Mouse (Mus musculus) layer of hippocampus, adult 6 months (tissue): ENCODE results near the gene Fancg. TPM values are rescaled to one million over a fixed set of nuclear protein-coding genes. Genes with fewer than 3 reads are reported as not detected.

Source experiments
- long read RNA-seq, 2 experiments: library from polyadenylated mRNA; unstranded; transcript quantifications; one replicate each; pipeline ENCODE4 v2.0.0; 2019 to 2020
- polyA plus RNA-seq: library from polyadenylated mRNA; unstranded; fragments of <200 nt; fragmentation: Nextera tagmentation; gene quantifications from 2 replicates; pipeline ENCODE4 v1.2.3, GENCODE M21; 2021

Gene Fancg
- 4.7 TPM in 2 replicates for polyA plus RNA-seq
- long read RNA-seq, experiment 1, partial matches to known transcripts, result 0 of 3 reads
- long read RNA-seq, experiment 1, other reads (novel, unspliced or antisense), result 0 of 3 reads
- long read RNA-seq, experiment 2, transcript Fancg-201 (14 exons, 2,771 nt), result major isoform, 23 of 37 reads
- long read RNA-seq, experiment 2, partial matches to known transcripts, result 1 of 37 reads
- long read RNA-seq, experiment 2, other reads (novel, unspliced or antisense), result 13 of 37 reads

DNA sequence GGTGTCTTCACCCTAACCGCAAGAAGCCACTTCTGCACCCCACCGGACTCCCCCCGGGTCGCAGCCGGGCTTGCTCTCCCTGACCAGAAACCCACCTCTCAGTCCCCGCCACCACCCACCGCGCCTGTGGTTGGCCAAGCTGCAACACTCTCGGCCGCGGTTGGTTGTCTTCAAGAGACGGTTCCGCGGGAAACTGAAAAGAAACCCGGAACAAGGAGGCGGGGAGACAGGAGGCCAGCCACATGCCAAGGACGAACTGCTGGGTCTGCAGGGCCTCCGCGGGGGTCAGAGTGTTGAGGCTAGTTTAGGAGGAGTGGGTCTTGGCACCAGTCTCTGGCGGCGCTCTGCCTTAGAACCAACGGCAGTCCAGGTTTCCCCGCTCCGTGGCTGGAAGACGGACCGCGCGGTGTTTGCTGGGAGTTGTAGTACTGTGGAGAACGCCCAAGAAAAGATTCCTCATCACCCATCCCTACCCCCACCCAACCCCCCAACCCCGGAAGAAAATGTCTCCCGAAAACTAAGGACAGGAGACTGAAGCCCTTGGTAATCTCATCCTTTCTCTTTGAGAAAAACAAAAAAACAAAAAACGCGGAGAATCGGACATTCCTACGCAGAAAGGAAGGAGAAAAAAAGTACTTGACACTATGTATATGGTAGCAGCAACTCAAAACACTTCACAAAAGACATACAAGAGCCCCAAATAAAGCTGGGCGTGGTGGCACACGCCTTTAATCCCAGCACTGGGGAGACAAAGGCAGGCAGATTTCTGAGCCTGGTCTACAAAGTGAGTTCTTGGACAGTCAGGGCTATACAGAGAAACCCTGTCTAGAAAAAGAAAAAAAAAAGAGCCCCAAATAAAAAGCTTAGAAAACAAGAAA is at the start of gene Fancg:
Gene Fancg, minus strand, starts transcription at position 346 of the 878 bp plus-strand sequence.

DNA sequence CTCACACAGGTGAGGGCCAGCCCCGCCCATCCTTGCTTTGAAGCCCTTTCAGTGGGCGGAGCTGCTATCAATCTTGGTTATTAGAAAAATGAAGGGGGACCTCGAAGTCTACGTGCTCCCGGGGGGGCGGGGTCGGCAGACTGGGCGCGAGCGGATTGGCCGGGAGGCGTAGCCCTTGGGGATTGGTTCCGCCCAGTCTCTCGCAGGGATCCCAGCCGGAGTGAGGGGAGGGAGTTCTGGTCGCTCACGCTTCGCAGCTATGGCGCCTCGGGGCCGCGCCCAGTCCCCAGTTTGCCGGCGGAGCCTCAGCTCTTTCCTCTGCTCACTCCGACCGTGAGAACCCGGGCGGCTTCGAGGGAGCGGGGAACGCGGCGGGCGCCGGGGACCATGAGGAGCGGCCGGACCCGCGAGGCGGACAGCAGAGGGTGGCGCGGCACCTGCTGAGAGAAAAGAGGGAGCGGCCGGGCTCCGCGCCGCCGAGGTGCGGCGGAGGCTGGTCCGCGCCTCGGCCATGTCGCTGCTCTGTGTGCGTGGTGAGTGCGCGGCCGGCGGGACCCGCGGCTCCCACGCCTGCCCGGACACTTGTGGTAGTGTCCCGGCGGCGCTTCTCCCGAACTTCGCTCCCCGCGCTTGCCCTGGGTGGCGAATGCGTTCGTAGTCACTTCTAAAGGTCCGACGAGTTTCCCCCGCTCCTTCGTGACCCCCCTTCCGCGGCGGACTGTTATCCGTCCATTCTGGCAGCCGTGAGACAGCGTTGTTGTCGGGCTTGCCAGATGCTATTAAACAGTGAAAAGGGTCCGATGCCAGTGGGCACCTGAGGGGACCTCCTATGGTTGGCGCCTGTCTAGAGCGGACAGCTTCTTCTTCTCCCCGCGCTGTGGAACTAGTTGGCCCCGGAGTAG is 48.7 kb upstream of the Fancg start, which contains the start of gene Unc13b:
Gene Unc13b, plus strand, starts transcription at position 201 of the 902 bp plus-strand sequence.

DNA sequence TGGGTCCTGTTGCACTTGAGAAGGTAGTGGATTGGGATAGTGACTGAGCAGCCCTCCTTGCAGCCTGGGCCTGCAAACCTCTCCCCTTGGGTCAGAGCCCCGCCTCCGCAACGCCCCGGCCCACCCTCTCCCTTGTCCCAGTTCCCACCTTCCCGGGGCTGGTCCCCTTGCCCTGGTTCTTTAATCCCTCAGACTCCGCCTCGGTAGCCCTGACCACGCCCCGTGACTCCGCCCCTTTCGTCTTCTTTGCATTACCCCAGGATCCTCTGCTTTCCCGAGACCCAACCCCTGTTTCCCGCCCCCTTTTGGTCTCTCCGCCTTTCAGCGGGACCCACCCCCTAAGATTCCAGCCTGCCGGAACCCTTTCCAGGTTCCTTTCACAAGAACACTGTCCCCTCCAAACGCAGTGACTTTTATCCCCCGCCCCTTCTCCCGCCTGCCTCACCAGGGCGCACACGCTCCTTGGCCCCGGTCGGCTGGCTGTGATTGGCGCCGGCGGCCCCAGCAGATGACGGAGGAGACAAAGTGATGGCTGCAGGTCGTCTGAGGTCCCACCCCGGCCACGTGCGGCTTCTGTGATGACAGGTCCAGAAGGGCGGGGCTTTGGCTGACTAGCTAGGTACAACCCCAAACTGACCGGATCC is 35.5 kb upstream of the Fancg start, which contains the start of gene Fam214b:
Gene Fam214b, minus strand, starts transcription at position 562 of the 644 bp plus-strand sequence.

DNA sequence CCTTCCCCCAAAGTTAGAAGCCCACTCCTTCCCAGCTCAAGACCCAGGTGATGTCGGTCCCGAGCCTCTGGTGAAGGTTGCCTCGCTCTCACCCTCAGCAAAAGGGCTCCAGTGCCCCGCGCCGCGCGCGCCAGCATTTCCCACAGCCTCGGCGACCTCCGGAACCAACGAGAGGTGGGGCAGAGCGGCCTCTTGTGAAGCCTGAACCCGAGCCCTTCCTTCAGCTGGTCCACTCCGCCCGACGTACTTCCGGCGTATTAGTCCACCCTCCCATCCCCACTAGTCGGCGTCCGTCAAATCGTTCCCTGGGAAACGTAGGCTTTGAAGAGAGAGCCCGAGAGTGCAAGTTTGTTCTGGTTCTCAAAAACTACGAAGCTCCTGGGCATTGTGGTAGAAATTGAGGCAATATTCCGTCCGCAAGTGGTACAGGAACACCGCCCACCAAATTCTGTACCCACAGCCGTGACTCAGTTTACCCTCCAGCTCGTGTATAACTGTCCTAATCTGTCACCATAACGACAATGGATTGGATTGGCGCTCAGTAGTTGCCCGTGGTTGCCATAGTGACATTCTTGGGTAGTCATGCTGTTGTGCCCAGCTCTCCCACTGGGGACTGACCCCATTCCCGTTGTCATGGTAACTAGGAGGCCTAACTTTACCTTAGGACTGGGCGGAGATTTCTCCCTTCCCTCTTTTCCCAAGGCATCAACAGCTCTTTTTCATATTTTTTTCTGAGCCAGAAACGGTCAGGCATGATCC is 21.1 kb upstream of the Fancg start, which contains the start of gene Stoml2:
Gene Stoml2, minus strand, starts transcription at position 474 of the 759 bp plus-strand sequence.

DNA sequence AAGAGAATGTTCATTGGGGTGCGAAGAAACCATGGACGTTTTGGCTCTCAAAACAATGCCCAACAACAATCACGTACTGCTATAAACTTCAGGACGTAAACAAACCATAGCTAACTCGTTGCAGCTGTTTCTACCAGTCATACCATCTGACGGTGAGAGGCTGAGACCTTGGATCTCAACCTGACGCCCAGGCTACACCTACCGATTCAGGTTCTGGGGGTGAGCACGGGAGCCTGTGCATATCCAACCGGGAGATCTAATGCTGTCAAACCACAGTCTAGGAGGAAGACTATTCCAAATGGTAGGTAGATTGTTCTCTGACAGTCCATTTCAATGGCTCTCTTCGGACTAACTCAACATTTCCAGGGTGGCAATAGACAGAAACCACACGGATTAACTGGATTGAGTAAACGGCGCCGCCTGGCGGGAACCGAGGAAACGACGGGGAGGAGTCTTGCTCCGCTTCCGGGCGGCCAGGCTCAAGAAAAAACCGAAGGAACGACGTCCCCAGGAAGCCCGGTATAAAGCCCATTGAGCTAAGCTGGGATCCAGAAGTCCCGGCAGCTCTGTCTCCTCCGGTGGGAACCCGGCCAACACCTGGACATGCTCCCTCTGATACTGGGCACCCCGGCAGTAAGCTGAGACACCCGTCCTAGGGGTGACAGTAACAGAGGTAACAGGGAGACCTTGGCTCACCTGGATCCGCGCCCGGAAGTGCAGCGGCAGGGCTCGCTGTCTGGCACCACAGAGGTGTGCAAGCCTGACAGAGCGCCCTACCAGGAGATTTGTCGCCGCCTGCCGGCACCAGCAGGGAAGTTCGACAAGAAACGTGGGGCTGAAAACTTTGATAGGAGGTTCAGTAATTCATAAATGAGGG is 15.0 kb upstream of the Fancg start, which contains the start of gene Pigo:
Gene Pigo, minus strand, starts transcription at position 736 of the 877 bp plus-strand sequence.

DNA sequence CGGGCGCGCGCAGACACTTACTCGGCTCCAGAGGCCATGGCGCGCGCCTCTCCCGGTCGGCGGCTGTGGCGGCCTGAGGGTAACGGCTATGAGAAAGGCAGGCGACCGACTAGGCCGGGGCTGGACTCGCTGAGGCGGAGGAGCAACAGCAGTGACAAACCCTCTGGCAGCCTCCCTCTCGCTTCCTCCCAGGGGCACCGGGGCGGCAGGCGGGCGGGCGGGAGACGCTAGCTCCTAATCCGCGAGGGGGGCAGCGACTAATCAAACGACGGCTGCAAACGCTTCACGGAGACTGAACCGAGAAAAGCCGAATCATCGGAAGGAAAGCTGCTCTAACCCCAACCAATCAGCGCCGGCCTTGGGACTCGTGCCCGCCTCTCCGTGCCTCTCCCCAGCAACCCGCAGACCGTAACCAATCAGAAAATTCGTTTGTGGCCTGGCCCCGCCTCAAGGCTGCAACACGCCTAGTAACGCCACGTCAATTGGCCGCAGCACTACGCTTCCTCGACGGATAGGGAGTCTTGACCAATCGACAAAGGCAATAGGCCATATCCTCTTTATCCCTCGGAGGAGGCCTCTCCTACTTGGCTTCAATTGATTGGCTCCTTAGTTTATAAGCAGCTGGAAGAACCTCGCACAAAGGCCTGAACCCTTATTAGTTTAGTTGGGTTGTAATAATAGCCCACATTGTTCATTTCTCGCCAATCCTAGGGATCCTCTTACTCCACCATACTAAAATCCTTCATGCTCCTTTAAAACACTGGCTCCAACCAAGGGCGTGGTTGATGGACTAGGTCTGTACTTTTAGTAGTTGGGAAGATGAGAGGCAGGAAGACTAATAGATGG is 9.9 kb downstream of the Fancg start, which contains the start of gene Vcp:
Gene Vcp, minus strand, starts transcription at position 367 of the 846 bp plus-strand sequence.

DNA sequence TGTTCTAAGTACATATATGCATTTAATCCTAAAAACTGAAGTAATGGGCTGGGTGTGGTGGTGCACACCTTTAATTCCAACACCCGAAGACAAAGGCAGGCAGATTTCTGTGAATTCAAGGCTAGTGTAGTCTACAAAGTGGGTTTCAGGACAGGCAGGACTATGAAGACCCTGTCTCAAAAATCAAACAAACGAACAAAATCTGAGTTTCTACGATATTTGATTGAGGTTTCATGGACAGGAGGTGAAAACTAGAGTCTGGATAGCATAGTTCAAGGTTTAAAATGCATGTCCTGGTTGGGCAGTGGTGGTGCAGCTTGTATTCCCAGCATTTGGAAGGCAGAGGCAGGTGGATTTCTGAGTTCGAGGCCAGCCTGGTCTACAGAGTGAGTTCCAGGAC is 41.0 kb downstream of the Fancg start, which contains the start of gene 1700022I11Rik:
Gene 1700022I11Rik, plus strand, starts transcription at position 301 of the 400 bp plus-strand sequence.

Other genes with a start within 250 kb of the Fancg start
- 0.19 and 0.38 TPM in 2 replicates for gene Ccl21a, start 236.5 kb downstream of the Fancg start, polyA plus RNA-seq
- 0.04 TPM in 1 of 2 replicates, not detected in the other for gene Fam205a1, start 156.6 kb downstream of the Fancg start, polyA plus RNA-seq
- 0.64 TPM in 2 replicates for gene Gm12394, start 153.7 kb downstream of the Fancg start, polyA plus RNA-seq
- 1.2 and 1.3 TPM in 2 replicates for gene Fam205c, start 136.3 kb downstream of the Fancg start, polyA plus RNA-seq
- 32.3 and 41.2 TPM in 2 replicates for gene Phf24, start 93.8 kb downstream of the Fancg start, polyA plus RNA-seq
- gene Dnajb5, start 60.7 kb downstream of the Fancg start, polyA plus RNA-seq, result 27.5 and 37.2 TPM in 2 replicates
- gene 1700022I11Rik, start 40.9 kb downstream of the Fancg start, polyA plus RNA-seq, result 0.15 and 0.26 TPM in 2 replicates
- gene Vcp, start 10.0 kb downstream of the Fancg start, polyA plus RNA-seq, result 183 and 188 TPM in 2 replicates
- gene Pigo, start 15.3 kb upstream of the Fancg start, polyA plus RNA-seq, result 9.8 and 10.1 TPM in 2 replicates
- 199 and 209 TPM in 2 replicates for gene Stoml2, start 21.2 kb upstream of the Fancg start, polyA plus RNA-seq
- gene Fam214b, start 35.7 kb upstream of the Fancg start, polyA plus RNA-seq, result 7.3 and 9.2 TPM in 2 replicates
- gene Unc13b, start 48.4 kb upstream of the Fancg start, polyA plus RNA-seq, result 3.1 and 4.2 TPM in 2 replicates